Mouse (Mus musculus) spleen, adult 2 months (tissue): ENCODE measurements around the gene Maml2. TPM values are rescaled to one million over a fixed set of nuclear protein-coding genes. Genes with fewer than 3 reads are reported as not detected.

Experiments
- DNase-seq, 2 experiments: peaks; one replicate each; pipeline versions ENCODE4 v3.0.0 to v3.0.0-alpha.2; 2012 to 2021; ENCODE audit warnings: low spot score in 2 of 2, low read depth in 1 of 2
- H3K27ac ChIP-seq: fragments of 200-500 bp; 2 replicates; pipeline ENCODE4 v1.5.1; 2012; ENCODE audit warnings: low read length, inconsistent platforms; ENCODE audit not compliant: insufficient read depth
- H3K27me3 ChIP-seq: fragments of 200-500 bp; 2 replicates; pipeline ENCODE4 v1.6.1; 2012; ENCODE audit warnings: mild to moderate bottlenecking, moderate library complexity, low read length, inconsistent platforms; ENCODE audit not compliant: control insufficient read depth, insufficient read depth
- H3K36me3 ChIP-seq: fragments of 200-500 bp; 2 replicates; pipeline ENCODE4 v1.6.1; 2012; ENCODE audit warnings: mild to moderate bottlenecking, low read length, inconsistent platforms; ENCODE audit not compliant: control insufficient read depth, insufficient read depth
- H3K4me1 ChIP-seq: fragments of 200-500 bp; 2 replicates; pipeline ENCODE4 v1.6.1; 2011; ENCODE audit warnings: inconsistent platforms; ENCODE audit not compliant: control insufficient read depth, insufficient read depth, insufficient read length
- H3K4me3 ChIP-seq: fragments of 200-500 bp; 2 replicates; pipeline ENCODE4 v1.5.1; 2011; ENCODE audit warnings: mild to moderate bottlenecking, inconsistent platforms; ENCODE audit not compliant: insufficient read depth, insufficient read length; ENCODE audit errors: extremely low read depth
- CTCF ChIP-seq: fragments of 200-500 bp; IDR thresholded peaks from 2 replicates; pipeline ENCODE4 v1.5.1; 2011; ENCODE audit warnings: mild to moderate bottlenecking, inconsistent platforms; ENCODE audit not compliant: insufficient read depth, insufficient read length, insufficient replicate concordance; ENCODE audit errors: extremely low read depth
- POLR2A ChIP-seq: fragments of 200-500 bp; IDR thresholded peaks from 2 replicates; pipeline ENCODE4 v1.6.1; 2011; ENCODE audit warnings: low read depth, low read length, inconsistent platforms
- WGBS: fragments of 180-500 bp; shearing (Covaris S2); methylation state at CpG from one replicate; pipeline ENCODE4 v1.1.7; 2018; 5-methylcytosine and 5-hydroxymethylcytosine counted together
- polyA plus RNA-seq: library from polyadenylated mRNA; depleted of rRNA; stranded (reverse); fragments of >200 nt; gene quantifications from 2 replicates; pipeline ENCODE4 v1.2.3, GENCODE M21; 2012

Maml2 gene
- polyA plus RNA-seq, 1 experiment = 9.4 TPM

GRCm38 (mm10) chr9:13624780-13625179, 327.0 kb downstream of the Maml2 start:
- DNase-seq = no peak
- 83% methylated on average over 1 of the region's 1 CpGs for WGBS
- Histone ChIP-seq H3K4me3 (no peak overlapping the region), H3K4me1 (no peaks in the 10 kb centered on the region), H3K27me3 (no peaks in the 10 kb centered on the region), H3K36me3 (peaks cover 11% of the 10 kb centered on the region), H3K27ac (no peak overlapping the region)
- TF ChIP-seq CTCF (no peak), POLR2A (no peak)

GRCm38 (mm10) chr9:13625215-13625614, 327.5 kb downstream of the Maml2 start:
- TF ChIP-seq CTCF = no peak
- no peak for TF ChIP-seq POLR2A
- DNase-seq = no peak
- Histone ChIP-seq H3K27me3 (no peaks in the 10 kb centered on the region), H3K27ac (no peak overlapping the region), H3K4me1 (no peaks in the 10 kb centered on the region), H3K36me3 (peaks cover 11% of the 10 kb centered on the region), H3K4me3 (no peak overlapping the region)
- WGBS = 93% methylated on average over 3 of the region's 3 CpGs

DNA sequence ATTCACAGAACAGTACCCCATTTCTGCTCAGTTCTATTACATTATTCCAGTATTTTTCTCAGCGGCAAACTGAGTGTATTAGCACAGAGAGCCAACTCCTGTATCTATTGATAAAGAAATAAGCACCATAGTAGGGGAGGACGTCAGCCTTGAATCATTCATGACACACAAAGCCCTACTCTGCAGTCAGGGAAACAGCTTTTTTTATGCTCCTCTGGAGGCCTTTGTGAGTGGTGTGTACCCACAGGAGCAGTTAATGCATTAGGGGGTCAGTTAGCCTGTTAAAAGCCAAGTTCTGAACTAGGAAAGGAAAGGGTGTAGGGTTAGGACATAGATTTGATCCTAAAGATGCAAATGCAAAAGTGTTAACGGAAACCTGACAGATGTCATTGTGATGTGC, 328.7 kb downstream of the Maml2 start:
- DNase-seq = no peak
- 91% methylated on average over 3 of the region's 3 CpGs for WGBS
- TF ChIP-seq CTCF (no peak), POLR2A (no peak)
- no peak overlapping the region for H3K4me3 ChIP-seq
- no peaks in the 10 kb centered on the region for H3K4me1 ChIP-seq
- H3K27ac ChIP-seq = no peak overlapping the region
- peaks cover 3% of the 10 kb centered on the region for H3K36me3 ChIP-seq
- no peaks in the 10 kb centered on the region for H3K27me3 ChIP-seq

GRCm38 (mm10) chr9:13633371-13633770, 335.6 kb downstream of the Maml2 start:
- 80% methylated on average over 1 of the region's 1 CpGs for WGBS
- TF ChIP-seq POLR2A (no peak), CTCF (no peak)
- Histone ChIP-seq H3K27me3 (no peaks in the 10 kb centered on the region), H3K36me3 (no peaks in the 10 kb centered on the region), H3K4me1 (peaks cover 4% of the 10 kb centered on the region; the same call in 1 of the 2 replicates), H3K4me3 (no peak overlapping the region), H3K27ac (no peak overlapping the region)
- no peak for DNase-seq

- WGBS = 83% methylated on average over 3 of the region's 3 CpGs
- no peak overlapping the region for H3K27ac ChIP-seq
- no peaks in the 10 kb centered on the region for H3K27me3 ChIP-seq
- TF ChIP-seq CTCF = no peak
- TF ChIP-seq POLR2A = no peak
- no peaks in the 10 kb centered on the region for H3K36me3 ChIP-seq
- DNase-seq = no peak
- H3K4me3 ChIP-seq = no peak overlapping the region
- H3K4me1 ChIP-seq = no peaks in the 10 kb centered on the region
Measured at GRCm38 (mm10) chr9:13639655-13640054, 341.9 kb downstream of the Maml2 start.

- H3K36me3 ChIP-seq = no peaks in the 10 kb centered on the region
- DNase-seq = no peak
- H3K27ac ChIP-seq = no peak overlapping the region
- H3K4me3 ChIP-seq = no peak overlapping the region
- 84% methylated on average over 5 of the region's 5 CpGs for WGBS
- no peaks in the 10 kb centered on the region for H3K27me3 ChIP-seq
- TF ChIP-seq CTCF (no peak), POLR2A (no peak)
- H3K4me1 ChIP-seq = 0 out of 2 replicates have a peak, but pooled peaks cover 2% of the 10 kb centered on the region
Measured at GRCm38 (mm10) chr9:13645153-13645552, 347.4 kb downstream of the Maml2 start.

DNA sequence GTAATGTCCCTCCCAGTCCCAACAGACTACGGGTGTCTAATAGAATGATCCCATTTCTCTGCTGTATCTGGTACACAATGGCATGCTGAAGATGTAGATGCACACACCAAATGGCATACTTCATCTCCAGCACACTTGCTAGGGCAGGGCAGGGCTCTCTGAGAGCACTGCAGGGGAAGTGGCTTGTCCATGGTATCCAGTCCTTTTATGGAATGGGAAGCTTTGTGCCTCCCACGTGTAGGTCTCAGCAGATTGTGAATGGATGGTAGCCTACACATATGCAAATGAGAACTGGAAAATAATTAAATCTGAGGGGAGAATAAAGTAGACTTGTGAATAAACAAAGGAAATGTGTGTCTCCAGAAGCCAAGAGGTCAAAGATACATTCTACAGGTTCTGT, 353.3 kb downstream of the Maml2 start:
- H3K4me1 ChIP-seq = peaks cover 5% of the 10 kb centered on the region; the same call in 1 of the 2 replicates
- H3K36me3 ChIP-seq = no peaks in the 10 kb centered on the region
- no peak overlapping the region for H3K27ac ChIP-seq
- 82% methylated on average over 2 of the region's 2 CpGs for WGBS
- TF ChIP-seq CTCF (no peak), POLR2A (no peak)
- no peaks in the 10 kb centered on the region for H3K27me3 ChIP-seq
- DNase-seq = no peak
- no peak overlapping the region for H3K4me3 ChIP-seq
